14 mouse cellular contexts compared by ENCODE assay signal in genomic region chr2:138587795-138588545, GRCm38 (mm10).
DNase-seq lines count a peak whose midpoint lies in the region; ATAC-seq and TF ChIP-seq lines count a peak whose summit lies in the region.
"Had no signal": no experiment of that assay in that cellular context is flagged by ENCODE, and none has a peak within 500 bp of the region (broad histone marks: within the 10 kb centered on the region; RNA-seq: fewer than 3 reads in every experiment).

No protein-coding gene starts in this region.

- 86% methylated on average over 7 of the region's 7 CpGs for WGBS in midbrain, embryonic 11.5 days
- WGBS in midbrain, embryonic 10.5 days: 85% methylated on average over 7 of the region's 7 CpGs
- WGBS in lung, adult 2 months: 84% methylated on average over 7 of the region's 7 CpGs

- no peak for TF ChIP-seq POLR2A in lung, adult 2 months (IDR thresholded peaks at IDR 0.05; ENCODE audit: borderline replicate concordance, extremely low read depth, low read depth, low read length)

- ATAC-seq in cerebellum, adult (ENCODE audit: insufficient number of reproducible peaks, low FRiP score, low TSS enrichment): no peak
- no peak for ATAC-seq in midbrain, embryonic 11.5 days (ENCODE audit: low FRiP score)

- H3K36me3 ChIP-seq in midbrain, embryonic 11.5 days (ENCODE audit: control insufficient read depth, insufficient read depth, low read length): no peaks in the 10 kb centered on the region
- H3K36me3 ChIP-seq in midbrain, embryonic 10.5 days: no peaks in the 10 kb centered on the region
- H3K36me3 ChIP-seq: embryonic facial prominence, embryonic 12.5 days; forebrain, embryonic 10.5 days; kidney, embryonic 15.5 days; limb, embryonic 12.5 days had no signal

- H3K4me3 ChIP-seq in midbrain, embryonic 11.5 days (ENCODE audit: low read depth, low read length): no peak overlapping the region
- H3K4me3 ChIP-seq in midbrain, embryonic 10.5 days: no peak overlapping the region
- no peak overlapping the region for H3K4me3 ChIP-seq in lung, adult 2 months (replicated peaks; ENCODE audit: extremely low read depth, low read depth, low read length)
- H3K4me3 ChIP-seq: embryonic facial prominence, embryonic 12.5 days; forebrain, embryonic 10.5 days; kidney, embryonic 15.5 days; limb, embryonic 12.5 days had no signal

- H3K4me2 ChIP-seq in midbrain, embryonic 11.5 days: no peak overlapping the region
- H3K4me2 ChIP-seq: embryonic facial prominence, embryonic 12.5 days; kidney, embryonic 15.5 days; limb, embryonic 12.5 days had no signal

- no peak overlapping the region for H3K27ac ChIP-seq in midbrain, embryonic 11.5 days (ENCODE audit: low read depth, low read length)
- H3K27ac ChIP-seq in midbrain, embryonic 10.5 days (replicated peaks): no peak overlapping the region
- H3K27ac ChIP-seq: embryonic facial prominence, embryonic 12.5 days; forebrain, embryonic 10.5 days; kidney, embryonic 15.5 days; limb, embryonic 12.5 days had no signal

- H3K27me3 ChIP-seq in midbrain, embryonic 11.5 days (ENCODE audit: control insufficient read depth, insufficient read depth, low read length): no peaks in the 10 kb centered on the region
- H3K27me3 ChIP-seq in midbrain, embryonic 10.5 days (ENCODE audit: low read depth, poor library complexity, severe bottlenecking): no peaks in the 10 kb centered on the region
- H3K27me3 ChIP-seq: embryonic facial prominence, embryonic 12.5 days; kidney, embryonic 15.5 days; limb, embryonic 12.5 days had no signal

- DNase-seq in cerebellum, adult 11-12 months: peak; percentile 37
- DNase-seq in midbrain, embryonic 11.5 days (ENCODE audit: low spot score, missing footprints): peak; percentile 69
- DNase-seq in midbrain, embryonic 10.5 days (ENCODE audit: low spot score): no peak
- peak; percentile 15 to 28 for DNase-seq in layer of hippocampus, postnatal 25 days (ENCODE audit: extremely low spot score in 1 of 2, low spot score in 1 of 2)
- DNase-seq in right cerebral cortex, postnatal 36 days (ENCODE audit: low spot score in 2 of 2): peak; percentile 29 to 34
- DNase-seq in kidney, adult 18-20 months: no peak
- no peak for DNase-seq in lung, adult 2 months
- DNase-seq: gastrocnemius, postnatal 14 days; thymus, adult 18-20 months had no signal

- H3K9ac ChIP-seq in midbrain, embryonic 11.5 days (ENCODE audit: low read length): no peak overlapping the region
- H3K9ac ChIP-seq: embryonic facial prominence, embryonic 12.5 days; kidney, embryonic 15.5 days; limb, embryonic 12.5 days had no signal

- no peaks in the 10 kb centered on the region for H3K4me1 ChIP-seq in midbrain, embryonic 11.5 days (ENCODE audit: control insufficient read depth, insufficient read depth, low read length)
- H3K4me1 ChIP-seq in midbrain, embryonic 10.5 days: no peaks in the 10 kb centered on the region
- H3K4me1 ChIP-seq in lung, adult 2 months (ENCODE audit: control insufficient read depth, insufficient read depth, low read length): no peaks in the 10 kb centered on the region
- H3K4me1 ChIP-seq: embryonic facial prominence, embryonic 12.5 days; kidney, embryonic 15.5 days; limb, embryonic 12.5 days had no signal

- no peak for TF ChIP-seq CTCF in lung, adult 2 months (IDR thresholded peaks at IDR 0.05; ENCODE audit: insufficient read depth, low read length)

- no peaks in the 10 kb centered on the region for H3K9me3 ChIP-seq in midbrain, embryonic 11.5 days (ENCODE audit: control insufficient read depth, low read length)
- no peaks in the 10 kb centered on the region for H3K9me3 ChIP-seq in midbrain, embryonic 10.5 days (replicated peaks)
- H3K9me3 ChIP-seq: embryonic facial prominence, embryonic 12.5 days; forebrain, embryonic 10.5 days; kidney, embryonic 15.5 days; limb, embryonic 12.5 days had no signal

Comparison
In these comparisons a context has a peak if more than half of its experiments do, and no peak if none do; other contexts are left out.
1. DNase-seq: peak in cerebellum, adult 11-12 months (single experiment), midbrain, embryonic 11.5 days (single experiment), layer of hippocampus, postnatal 25 days (2 of 2) and right cerebral cortex, postnatal 36 days (2 of 2); none in midbrain, embryonic 10.5 days (single experiment), kidney, adult 18-20 months (single experiment) and lung, adult 2 months (single experiment).